Mouse (Mus musculus): Measurements from ENCODE around the gene Abcf3.

Gene Abcf3

DNA sequence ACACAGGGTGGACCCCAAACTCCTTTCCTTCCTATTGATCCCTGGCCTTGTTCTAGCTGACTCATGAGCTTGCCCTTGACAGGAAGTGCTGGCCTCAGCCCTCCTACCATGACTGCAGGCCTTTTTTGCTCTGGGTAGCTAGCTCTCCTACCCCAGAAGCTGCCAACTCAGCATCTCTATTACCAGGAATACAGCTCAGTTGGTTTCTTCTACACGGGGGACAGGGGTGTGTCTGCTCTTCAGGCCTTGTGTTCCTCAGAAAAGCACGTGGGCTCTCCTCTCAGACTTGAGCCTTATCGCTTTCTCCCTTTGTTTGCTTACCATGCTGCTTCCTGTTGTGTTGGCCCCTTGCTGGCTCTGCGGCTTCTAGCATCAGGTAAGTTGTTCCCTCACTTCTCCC, 7.9 kb upstream of the Abcf3 start:
- no peak for DNase-seq (ENCODE audit: low read depth, low spot score)

DNA sequence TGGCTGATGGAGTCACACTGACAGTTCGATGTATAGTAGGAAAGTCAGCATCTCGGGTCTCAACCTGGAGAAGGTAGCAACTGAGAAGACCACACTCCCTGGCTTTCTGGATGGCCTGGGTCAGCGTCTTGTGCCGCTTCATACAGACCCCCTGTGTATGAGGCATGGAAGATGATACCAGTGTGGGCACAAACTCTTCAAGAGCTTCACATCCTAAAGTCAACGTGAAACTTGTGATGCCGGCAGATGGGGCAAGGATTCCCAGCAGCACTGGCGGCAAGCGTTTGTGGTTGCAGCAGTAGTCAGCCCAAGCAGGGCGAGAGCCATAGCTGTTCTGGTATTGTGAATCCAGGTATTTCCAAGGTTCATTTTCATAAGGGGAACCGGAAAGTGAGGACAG, 2.7 kb upstream of the Abcf3 start:
- no peak for DNase-seq (ENCODE audit: low read depth, low spot score)

GRCm38 (mm10) chr16:20547423-20547822, 954 bp upstream of the Abcf3 start:
- DNase-seq (ENCODE audit: low read depth, low spot score), result no peak

DNA sequence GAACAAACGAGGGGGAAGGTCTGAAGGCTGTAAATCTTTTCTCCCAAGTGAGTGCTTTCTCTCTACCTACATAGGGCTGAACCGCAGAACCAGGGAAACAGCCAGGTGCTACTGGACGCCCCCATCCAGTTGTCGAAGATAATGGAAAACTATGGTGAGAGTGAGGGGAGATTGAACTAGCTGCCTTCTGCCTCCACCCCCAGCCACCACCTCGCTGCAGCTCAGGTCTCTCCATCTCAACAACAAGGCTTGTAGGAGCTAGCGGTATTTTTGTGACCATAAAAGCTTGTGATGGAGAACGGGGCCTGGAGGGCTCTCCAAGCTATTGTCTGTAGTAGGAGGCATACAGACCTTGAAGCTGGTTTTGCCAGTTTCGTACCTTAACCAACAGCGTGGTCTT, 784 bp downstream of the Abcf3 start:
- no peak for DNase-seq (ENCODE audit: low read depth, low spot score)

DNA sequence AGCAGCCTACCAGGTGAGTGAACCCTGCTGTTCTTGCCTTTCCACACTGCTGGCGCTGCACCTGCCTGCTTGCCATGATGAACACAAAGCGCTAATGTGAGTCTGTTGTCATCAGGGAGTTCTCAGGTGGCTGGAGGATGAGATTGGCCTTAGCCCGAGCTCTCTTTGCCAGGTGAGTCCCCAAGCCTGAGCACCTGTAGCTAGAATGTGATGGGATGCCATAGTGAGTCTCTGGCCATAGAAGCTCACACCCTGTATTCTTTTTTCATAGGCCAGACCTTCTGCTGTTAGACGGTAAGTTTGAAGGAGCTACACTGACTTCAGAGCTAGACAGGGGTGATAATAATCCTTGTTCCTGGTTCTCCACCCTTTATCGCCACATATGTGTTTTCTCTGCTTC, 3.3 kb downstream of the Abcf3 start:
- DNase-seq (ENCODE audit: low read depth, low spot score), result no peak

- no peak for DNase-seq (ENCODE audit: low read depth, low spot score)
Observed at GRCm38 (mm10) chr16:20552594-20552993, 4.2 kb downstream of the Abcf3 start.

- DNase-seq (ENCODE audit: low read depth, low spot score), result no peak
Observed at GRCm38 (mm10) chr16:20555000-20555399, 6.6 kb downstream of the Abcf3 start.

GRCm38 (mm10) chr16:20557381-20557780, 9.0 kb downstream of the Abcf3 start:
- DNase-seq (ENCODE audit: low read depth, low spot score), result no peak

DNA sequence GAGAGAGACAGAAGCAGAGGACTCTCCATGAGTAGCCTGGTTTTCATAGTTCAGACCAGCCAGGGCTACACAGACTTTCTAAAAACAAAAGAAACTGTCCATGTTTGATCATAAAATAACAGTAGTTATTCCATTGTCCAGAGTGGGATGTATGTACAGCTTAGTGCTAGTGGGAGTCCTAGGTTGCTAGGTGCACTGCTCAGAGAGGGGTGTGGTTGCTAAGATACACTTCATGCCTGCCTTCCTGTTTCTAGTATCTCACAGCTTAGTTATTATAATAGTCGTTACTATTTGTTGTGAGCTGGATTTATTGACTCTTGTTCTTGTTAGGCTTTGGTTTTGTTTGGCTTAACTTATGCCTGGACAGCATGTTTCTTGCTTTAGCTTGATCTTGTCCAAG, 16.7 kb downstream of the Abcf3 start:
- DNase-seq (ENCODE audit: low read depth, low spot score), result no peak

DNA sequence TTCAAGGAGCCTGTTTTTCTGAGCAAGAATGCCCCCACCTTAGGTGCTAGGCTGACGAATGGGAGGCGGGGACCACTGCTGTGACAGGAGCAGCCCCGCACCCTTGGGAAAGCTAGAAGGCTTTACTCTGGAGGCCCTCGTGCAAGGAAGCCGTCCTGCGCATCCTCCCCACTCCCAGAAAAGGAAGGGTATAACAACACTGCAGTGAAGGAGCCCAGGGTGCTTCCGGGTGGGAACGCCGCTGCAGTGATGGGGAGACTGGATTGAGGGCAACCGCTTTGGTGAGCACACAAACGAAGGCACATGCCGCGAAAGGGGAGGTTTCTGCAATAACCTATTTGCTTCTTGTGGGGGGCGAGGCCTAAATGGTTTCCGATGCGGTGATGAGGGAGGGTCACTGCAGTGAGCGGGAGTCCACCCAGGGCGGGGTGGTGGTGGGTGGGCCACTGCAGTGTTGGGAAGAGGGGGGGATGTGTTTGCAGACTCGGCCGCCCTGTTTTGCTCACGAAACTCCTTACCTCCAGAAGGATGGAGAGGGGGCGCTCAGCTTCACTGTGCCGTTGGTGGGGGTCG, 41.1 kb downstream of the Abcf3 start, which contains the start of gene Vwa5b2:
TSS of gene Vwa5b2 (plus strand) at position 106 of the 573 bp plus-strand sequence.
- no peak for DNase-seq (ENCODE audit: low read depth, low spot score)

- no peak for DNase-seq (ENCODE audit: low read depth, low spot score)
Observed at GRCm38 (mm10) chr16:20589939-20590679, 41.7 kb downstream of the Abcf3 start.

DNA sequence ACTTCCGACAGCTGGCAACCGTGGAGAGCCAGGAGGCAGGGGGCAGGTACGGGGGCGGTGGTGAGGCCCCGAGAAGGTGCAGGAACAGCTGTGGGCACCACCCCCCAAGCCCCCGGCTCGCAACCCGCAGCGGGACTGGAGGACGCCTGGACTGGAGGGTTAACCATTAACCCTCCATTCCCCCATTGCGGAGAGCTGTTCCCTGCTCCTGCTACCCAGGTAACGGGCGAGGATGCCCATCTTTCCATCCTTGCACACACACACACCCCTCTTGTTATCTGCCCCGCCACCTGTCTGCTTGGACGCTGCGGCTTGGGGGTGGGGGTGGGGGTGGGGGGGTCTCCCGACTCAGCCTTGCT, 42.3 kb downstream of the Abcf3 start:
- no peak for DNase-seq (ENCODE audit: low read depth, low spot score)

- DNase-seq (ENCODE audit: low read depth, low spot score), result no peak
Observed at GRCm38 (mm10) chr16:20591076-20591705, 42.8 kb downstream of the Abcf3 start.

DNA sequence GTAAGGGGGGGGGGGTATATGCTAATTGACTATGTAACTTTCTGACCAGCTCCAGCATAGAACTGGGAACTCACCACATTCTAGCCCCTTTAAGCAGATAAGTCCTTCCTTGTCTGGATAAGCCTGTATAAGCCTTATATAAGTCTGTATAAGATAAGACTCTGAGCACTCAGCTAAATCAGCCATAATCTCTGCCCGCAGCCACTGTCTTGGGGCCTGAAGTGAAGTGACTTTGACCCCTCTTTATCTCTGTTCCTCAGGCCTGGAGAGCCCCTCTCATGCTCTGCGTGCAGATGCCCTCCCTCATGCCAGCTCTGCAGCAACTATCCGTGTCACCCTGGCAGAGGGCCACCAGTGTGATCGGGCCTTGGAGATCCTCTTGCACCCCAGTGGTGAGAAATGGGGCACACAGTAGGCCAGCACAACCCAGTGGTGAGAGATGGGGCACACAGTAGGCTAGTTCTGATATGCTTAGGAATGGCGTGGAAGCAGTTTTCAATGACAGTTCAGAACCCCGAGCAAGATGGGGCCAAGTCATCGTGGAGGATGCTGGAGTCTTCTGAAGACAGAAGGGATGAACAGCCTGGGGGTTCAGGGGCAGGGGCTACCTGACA, 46.8 kb downstream of the Abcf3 start:
- DNase-seq (ENCODE audit: low read depth, low spot score), result no peak

GRCm38 (mm10) chr16:20595737-20596136, 47.4 kb downstream of the Abcf3 start:
- DNase-seq (ENCODE audit: low read depth, low spot score), result no peak

- no peak for DNase-seq (ENCODE audit: low read depth, low spot score)
Observed at GRCm38 (mm10) chr16:20596687-20597441, 48.5 kb downstream of the Abcf3 start.

GRCm38 (mm10) chr16:20600511-20600910, 52.1 kb downstream of the Abcf3 start:
- DNase-seq (ENCODE audit: low read depth, low spot score), result no peak

DNA sequence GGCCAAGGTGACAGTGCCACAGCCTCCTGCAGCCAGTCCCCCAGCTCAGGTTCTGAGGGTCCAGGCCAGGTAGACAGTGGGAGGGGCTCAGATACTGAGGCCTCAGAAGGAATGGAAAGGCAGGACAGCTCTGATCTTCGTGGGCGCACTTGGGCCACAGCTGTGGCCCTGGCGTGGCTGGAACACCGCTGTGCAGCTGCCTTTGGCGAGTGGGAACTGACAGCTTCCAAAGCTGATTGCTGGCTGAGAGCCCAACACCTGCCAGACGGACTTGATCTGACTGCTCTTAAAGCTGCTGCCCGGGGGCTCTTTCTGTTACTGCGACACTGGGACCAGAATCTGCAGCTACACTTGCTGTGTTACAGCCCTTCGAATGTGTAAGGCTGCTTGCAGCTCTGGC, 56.3 kb downstream of the Abcf3 start:
- DNase-seq (ENCODE audit: low read depth, low spot score), result no peak

- DNase-seq (ENCODE audit: low read depth, low spot score), result peak; percentile 79
Observed at GRCm38 (mm10) chr16:20610501-20611356, 62.4 kb downstream of the Abcf3 start.

Measured in WW6 (cell line).